Mouse (Mus musculus): ENCODE data around the gene Ciao1. TPM values are rescaled to one million over a fixed set of nuclear protein-coding genes. Genes with fewer than 3 reads are reported as not detected.

Ciao1 gene
- polyA plus RNA-seq, 1 experiment from 2014 or later: 56.1 TPM

- Histone ChIP-seq H3K27ac (ENCODE audit: low read length) (no peak overlapping the region), H3K27me3 (ENCODE audit: control insufficient read depth, insufficient read depth, low read length) (no peaks in the 10 kb centered on the region)
- no peak for ATAC-seq (ENCODE audit: insufficient number of reproducible peaks, insufficient read depth, low FRiP score, low read depth)
Measured at GRCm38 (mm10) chr2:127252787-127253186, 5.2 kb upstream of the Ciao1 start.

DNA sequence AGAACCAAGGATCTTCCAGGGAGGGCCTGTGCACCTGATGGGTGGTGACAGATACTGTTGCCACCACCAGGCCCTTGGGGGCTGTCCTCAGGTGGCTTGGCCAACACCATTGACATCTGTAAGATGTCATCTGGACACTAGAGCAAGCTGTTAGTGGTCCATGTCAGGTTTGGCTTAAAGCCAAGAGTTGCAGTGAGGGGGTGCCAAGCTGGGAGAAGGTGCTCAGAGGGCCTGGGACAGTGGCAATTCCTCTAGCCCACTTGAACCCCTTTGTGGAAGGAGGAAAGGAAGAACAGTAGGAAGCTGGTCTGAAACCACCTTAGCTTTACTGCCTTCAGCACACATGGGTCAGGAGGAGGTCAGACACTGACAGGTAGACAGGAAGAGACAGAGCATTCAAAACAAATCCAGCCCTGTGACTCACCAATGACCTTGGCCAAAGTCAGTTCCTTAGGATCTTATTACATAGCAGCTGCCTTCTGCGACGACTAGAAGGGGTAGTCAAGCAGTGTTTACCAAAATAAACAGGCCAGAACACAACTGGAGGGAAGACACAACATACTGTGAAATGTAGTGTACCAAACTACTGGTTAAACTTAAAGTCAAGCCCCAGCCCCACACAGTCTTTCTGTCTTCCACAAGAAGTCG is 4.4 kb upstream of the Ciao1 start:
- no peak overlapping the region for H3K4me3 ChIP-seq (ENCODE audit: low read depth, low read length)
- peaks cover 10% of the 10 kb centered on the region for H3K36me3 ChIP-seq (ENCODE audit: control insufficient read depth, insufficient read depth, low read length)
- 68% methylated on average over 3 of the region's 3 CpGs for WGBS
- no peak for ATAC-seq (ENCODE audit: insufficient number of reproducible peaks, insufficient read depth, low FRiP score, low read depth)
- H3K4me1 ChIP-seq (ENCODE audit: control insufficient read depth, insufficient read depth, low read length): peaks cover 18% of the 10 kb centered on the region
- H3K4me2 ChIP-seq (replicated peaks; ENCODE audit: low read depth, low read length): no peak overlapping the region
- H3K9ac ChIP-seq (replicated peaks; ENCODE audit: low read depth, low read length): no peak overlapping the region
- H3K27ac ChIP-seq (ENCODE audit: low read length): no peak overlapping the region
- no peaks in the 10 kb centered on the region for H3K27me3 ChIP-seq (ENCODE audit: control insufficient read depth, insufficient read depth, low read length)
- H3K9me3 ChIP-seq (ENCODE audit: control insufficient read depth, low read depth, low read length): no peaks in the 10 kb centered on the region

More at GRCm38 (mm10) chr2:127252787-127253186, 5.2 kb upstream of the Ciao1 start:
- Histone ChIP-seq H3K4me2 (replicated peaks; ENCODE audit: low read depth, low read length) (no peak overlapping the region), H3K36me3 (ENCODE audit: control insufficient read depth, insufficient read depth, low read length) (peaks cover 18% of the 10 kb centered on the region), H3K9ac (replicated peaks; ENCODE audit: low read depth, low read length) (no peak overlapping the region), H3K4me1 (ENCODE audit: control insufficient read depth, insufficient read depth, low read length) (peaks cover 17% of the 10 kb centered on the region), H3K9me3 (ENCODE audit: control insufficient read depth, low read depth, low read length) (no peaks in the 10 kb centered on the region), H3K4me3 (ENCODE audit: low read depth, low read length) (no peak overlapping the region)
- WGBS: 51% methylated on average over 5 of the region's 5 CpGs

- Histone ChIP-seq H3K36me3 (ENCODE audit: control insufficient read depth, insufficient read depth, low read length) (peaks cover 6% of the 10 kb centered on the region; the same call in 1 of the 2 replicates), H3K9ac (replicated peaks; ENCODE audit: low read depth, low read length) (no peak overlapping the region)
- 73% methylated on average over 3 of the region's 3 CpGs for WGBS
Measured at GRCm38 (mm10) chr2:127251457-127251856, 3.8 kb upstream of the Ciao1 start.

GRCm38 (mm10) chr2:127250291-127251008 is 2.8 kb upstream of the Ciao1 start:
- Histone ChIP-seq H3K9me3 (ENCODE audit: control insufficient read depth, low read depth, low read length) (no peaks in the 10 kb centered on the region), H3K4me1 (ENCODE audit: control insufficient read depth, insufficient read depth, low read length) (peaks cover 25% of the 10 kb centered on the region), H3K27ac (ENCODE audit: low read length) (no peak overlapping the region), H3K4me2 (replicated peaks; ENCODE audit: low read depth, low read length) (no peak overlapping the region), H3K9ac (replicated peaks; ENCODE audit: low read depth, low read length) (no peak overlapping the region), H3K4me3 (ENCODE audit: low read depth, low read length) (no peak overlapping the region), H3K36me3 (ENCODE audit: control insufficient read depth, insufficient read depth, low read length) (peaks cover 4% of the 10 kb centered on the region; the same call in 1 of the 2 replicates), H3K27me3 (ENCODE audit: control insufficient read depth, insufficient read depth, low read length) (no peaks in the 10 kb centered on the region)
- ATAC-seq (ENCODE audit: insufficient number of reproducible peaks, insufficient read depth, low FRiP score, low read depth): no peak
- WGBS: 89% methylated on average over 9 of the region's 9 CpGs

More at GRCm38 (mm10) chr2:127251457-127251856, 3.8 kb upstream of the Ciao1 start:
- ATAC-seq (ENCODE audit: insufficient number of reproducible peaks, insufficient read depth, low FRiP score, low read depth): no peak
- H3K27ac ChIP-seq (ENCODE audit: low read length): no peak overlapping the region
- H3K4me2 ChIP-seq (replicated peaks; ENCODE audit: low read depth, low read length): no peak overlapping the region
- H3K4me1 ChIP-seq (ENCODE audit: control insufficient read depth, insufficient read depth, low read length): peaks cover 24% of the 10 kb centered on the region
- H3K9me3 ChIP-seq (ENCODE audit: control insufficient read depth, low read depth, low read length): no peaks in the 10 kb centered on the region
- no peak overlapping the region for H3K4me3 ChIP-seq (ENCODE audit: low read depth, low read length)
- H3K27me3 ChIP-seq (ENCODE audit: control insufficient read depth, insufficient read depth, low read length): no peaks in the 10 kb centered on the region

GRCm38 (mm10) chr2:127248334-127249004 is 853 bp upstream of the Ciao1 start:
- Histone ChIP-seq H3K9me3 (ENCODE audit: control insufficient read depth, low read depth, low read length) (no peaks in the 10 kb centered on the region), H3K4me2 (replicated peaks; ENCODE audit: low read depth, low read length) (peak overlapping the region; percentile 98), H3K27ac (ENCODE audit: low read length) (peak overlapping the region; percentile 56; the same call in 1 of the 2 replicates), H3K4me1 (ENCODE audit: control insufficient read depth, insufficient read depth, low read length) (peaks cover 25% of the 10 kb centered on the region), H3K36me3 (ENCODE audit: control insufficient read depth, insufficient read depth, low read length) (peaks cover 14% of the 10 kb centered on the region), H3K27me3 (ENCODE audit: control insufficient read depth, insufficient read depth, low read length) (no peaks in the 10 kb centered on the region), H3K4me3 (ENCODE audit: low read depth, low read length) (peak overlapping the region; percentile 80), H3K9ac (replicated peaks; ENCODE audit: low read depth, low read length) (peak overlapping the region; percentile 75)
- ATAC-seq (ENCODE audit: insufficient number of reproducible peaks, insufficient read depth, low FRiP score, low read depth): peak; percentile 35
- WGBS: under 1% methylated on average over 37 of the region's 39 CpGs

DNA sequence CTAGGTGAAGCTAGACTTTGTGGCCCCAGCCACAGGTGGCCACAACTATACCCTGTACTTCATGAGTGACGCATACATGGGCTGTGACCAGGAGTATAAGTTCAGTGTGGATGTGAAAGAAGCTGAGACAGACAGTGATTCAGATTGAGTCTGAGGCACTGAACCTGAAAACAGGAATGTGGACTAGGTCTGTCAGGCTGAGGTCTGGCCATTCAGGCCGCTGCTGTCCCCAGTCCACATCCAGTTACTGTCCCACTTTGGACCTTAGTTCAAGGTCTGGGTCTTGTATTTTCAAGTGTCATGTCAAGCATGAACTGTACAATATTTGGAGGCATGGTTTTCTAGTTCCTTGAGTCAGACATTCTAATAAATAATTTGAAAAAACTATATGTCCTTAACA is 7.6 kb downstream of the Ciao1 start:
- H3K4me3 ChIP-seq (ENCODE audit: low read depth, low read length): no peak overlapping the region
- no peaks in the 10 kb centered on the region for H3K9me3 ChIP-seq (ENCODE audit: control insufficient read depth, low read depth, low read length)
- 94% methylated on average over 2 of the region's 2 CpGs for WGBS
- no peak for ATAC-seq (ENCODE audit: insufficient number of reproducible peaks, insufficient read depth, low FRiP score, low read depth)
- H3K27ac ChIP-seq (ENCODE audit: low read length): no peak overlapping the region
- H3K4me2 ChIP-seq (replicated peaks; ENCODE audit: low read depth, low read length): no peak overlapping the region
- H3K36me3 ChIP-seq (ENCODE audit: control insufficient read depth, insufficient read depth, low read length): peaks cover 75% of the 10 kb centered on the region
- H3K4me1 ChIP-seq (ENCODE audit: control insufficient read depth, insufficient read depth, low read length): no peaks in the 10 kb centered on the region
- H3K27me3 ChIP-seq (ENCODE audit: control insufficient read depth, insufficient read depth, low read length): no peaks in the 10 kb centered on the region
- H3K9ac ChIP-seq (replicated peaks; ENCODE audit: low read depth, low read length): no peak overlapping the region

DNA sequence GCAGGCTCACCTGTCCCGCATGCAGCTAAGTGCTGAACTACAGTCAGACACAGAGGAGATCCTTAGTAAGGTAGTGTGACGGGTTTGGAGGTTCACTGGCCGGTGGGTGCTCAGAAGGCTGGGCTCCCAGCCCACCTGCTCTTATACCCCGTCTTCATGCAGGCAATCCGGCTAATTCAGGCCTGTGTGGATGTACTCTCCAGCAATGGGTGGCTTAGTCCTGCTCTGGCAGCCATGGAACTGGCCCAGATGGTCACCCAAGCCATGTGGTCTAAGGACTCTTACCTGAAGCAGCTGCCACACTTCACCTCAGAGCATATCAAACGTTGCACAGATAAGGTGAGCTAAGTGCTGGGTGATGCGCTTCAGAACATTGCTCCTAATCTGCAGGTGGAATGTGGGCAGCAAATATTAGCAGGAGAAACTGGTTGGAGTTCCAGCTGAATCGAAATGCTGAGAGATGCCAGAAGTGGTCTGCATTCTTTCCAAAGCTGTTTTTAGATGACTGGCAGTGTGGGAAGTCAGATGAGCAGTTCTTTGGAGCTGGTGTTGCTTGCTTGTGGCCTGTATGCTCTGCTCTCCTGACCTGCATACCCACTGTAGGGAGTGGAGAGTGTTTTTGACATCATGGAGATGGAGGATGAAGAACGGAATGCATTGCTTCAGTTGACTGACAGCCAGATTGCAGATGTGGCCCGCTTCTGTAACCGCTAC is 9.6 kb downstream of the Ciao1 start:
- no peak overlapping the region for H3K9ac ChIP-seq (replicated peaks; ENCODE audit: low read depth, low read length)
- H3K4me1 ChIP-seq (ENCODE audit: control insufficient read depth, insufficient read depth, low read length): no peaks in the 10 kb centered on the region
- no peak overlapping the region for H3K4me3 ChIP-seq (ENCODE audit: low read depth, low read length)
- WGBS: 90% methylated on average over 11 of the region's 11 CpGs
- H3K27me3 ChIP-seq (ENCODE audit: control insufficient read depth, insufficient read depth, low read length): no peaks in the 10 kb centered on the region
- H3K36me3 ChIP-seq (ENCODE audit: control insufficient read depth, insufficient read depth, low read length): peaks cover 84% of the 10 kb centered on the region
- no peak overlapping the region for H3K27ac ChIP-seq (ENCODE audit: low read length)
- no peak overlapping the region for H3K4me2 ChIP-seq (replicated peaks; ENCODE audit: low read depth, low read length)
- H3K9me3 ChIP-seq (ENCODE audit: control insufficient read depth, low read depth, low read length): no peaks in the 10 kb centered on the region
- no peak for ATAC-seq (ENCODE audit: insufficient number of reproducible peaks, insufficient read depth, low FRiP score, low read depth)

DNA sequence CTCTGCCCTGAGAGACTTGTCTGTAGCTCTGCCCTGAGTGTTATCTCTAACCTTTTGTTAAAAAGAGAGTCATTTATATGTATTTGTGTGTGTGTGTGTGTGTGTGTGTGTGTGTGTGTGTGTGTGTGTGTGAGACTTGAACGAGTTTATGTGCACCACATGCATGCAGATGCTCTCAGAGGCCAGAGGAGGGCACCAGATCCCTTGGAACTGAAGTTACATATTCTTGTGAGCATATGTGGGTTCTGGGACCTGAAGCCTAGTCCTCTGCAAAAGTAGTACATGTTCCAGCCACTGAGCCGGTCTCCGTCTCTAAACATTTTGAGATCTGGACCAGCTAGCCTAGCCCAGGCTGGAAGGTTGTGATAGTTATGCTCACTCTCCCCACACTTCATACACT is 22.4 kb downstream of the Ciao1 start:
- 96% methylated on average over 3 of the region's 3 CpGs for WGBS
- Histone ChIP-seq H3K4me1 (ENCODE audit: control insufficient read depth, insufficient read depth, low read length) (no peaks in the 10 kb centered on the region), H3K9ac (replicated peaks; ENCODE audit: low read depth, low read length) (no peak overlapping the region), H3K27me3 (ENCODE audit: control insufficient read depth, insufficient read depth, low read length) (no peaks in the 10 kb centered on the region), H3K9me3 (ENCODE audit: control insufficient read depth, low read depth, low read length) (no peaks in the 10 kb centered on the region), H3K36me3 (ENCODE audit: control insufficient read depth, insufficient read depth, low read length) (peaks cover 88% of the 10 kb centered on the region), H3K4me2 (replicated peaks; ENCODE audit: low read depth, low read length) (no peak overlapping the region), H3K4me3 (ENCODE audit: low read depth, low read length) (no peak overlapping the region), H3K27ac (ENCODE audit: low read length) (no peak overlapping the region)
- no peak for ATAC-seq (ENCODE audit: insufficient number of reproducible peaks, insufficient read depth, low FRiP score, low read depth)

Measured in stomach, embryonic 14.5 days (tissue).